Mouse (Mus musculus): Measurements from ENCODE around the gene Dhx15. TPM values are rescaled to one million over a fixed set of nuclear protein-coding genes. Genes with fewer than 3 reads are reported as not detected.

Dhx15 gene
- polyA plus RNA-seq, 1 experiment from 2014 or later, result 39.3 TPM

DNA sequence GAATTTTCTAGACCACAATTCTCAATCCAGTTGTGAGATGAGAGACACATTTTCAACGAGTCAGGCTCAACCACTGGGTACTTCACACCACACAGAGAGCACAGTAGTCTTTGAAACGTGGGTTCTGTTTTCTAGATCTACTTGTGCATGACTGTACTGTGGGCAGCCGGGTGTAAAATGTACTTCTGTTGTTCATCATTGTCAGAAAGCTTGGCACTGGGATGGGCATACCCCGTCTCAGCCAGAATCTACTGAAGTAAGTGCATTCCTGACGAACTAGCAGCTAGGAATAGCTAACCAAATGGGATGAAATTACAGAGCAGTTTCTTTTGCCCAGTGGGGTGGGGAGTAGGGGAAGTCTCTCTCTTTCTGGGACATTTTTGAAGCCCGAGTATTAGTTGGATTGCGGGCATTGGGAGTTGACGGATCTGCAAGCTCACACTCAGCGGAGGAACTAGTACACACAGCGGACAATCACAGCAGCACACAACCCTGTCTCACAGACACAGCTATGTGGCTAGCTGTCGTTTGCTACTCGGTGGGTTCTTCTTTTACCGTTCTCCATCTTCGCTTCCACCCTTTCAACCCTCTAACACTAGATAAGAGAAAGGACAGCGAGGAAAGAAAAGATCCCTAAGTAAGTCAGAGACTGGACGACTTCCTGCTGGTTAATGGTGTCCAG is 54.7 kb downstream of the Dhx15 start:
- H3K4me1 ChIP-seq (ENCODE audit: insufficient read depth), result 0 out of 2 replicates have a peak, but pooled peaks cover 4% of the 10 kb centered on the region
- H3K9me3 ChIP-seq (ENCODE audit: low read length), result no peaks in the 10 kb centered on the region
- no peak for ATAC-seq
- no peak overlapping the region for H3K27ac ChIP-seq (ENCODE audit: low read depth)
- peak; percentile 6 for DNase-seq
- TF ChIP-seq EP300 (IDR thresholded peaks at IDR 0.05; ENCODE audit: low read depth) (no peak), CTCF (IDR thresholded peaks at IDR 0.05; ENCODE audit: low read depth) (no peak)
- 83% methylated on average over 16 of the region's 16 CpGs for WGBS (ENCODE audit: insufficient replicate concordance)
- H3K9ac ChIP-seq (replicated peaks), result no peak overlapping the region
- no peak overlapping the region for H3K4me3 ChIP-seq (ENCODE audit: low read depth, low read length)
- H3K4me2 ChIP-seq (ENCODE audit: low read depth, low read length), result no peak overlapping the region
- no peaks in the 10 kb centered on the region for H3K27me3 ChIP-seq (ENCODE audit: insufficient read depth, low read length)
- peaks cover 4% of the 10 kb centered on the region; the same call in 1 of the 2 replicates for H3K36me3 ChIP-seq (replicated peaks; ENCODE audit: insufficient read depth, low read length)

DNA sequence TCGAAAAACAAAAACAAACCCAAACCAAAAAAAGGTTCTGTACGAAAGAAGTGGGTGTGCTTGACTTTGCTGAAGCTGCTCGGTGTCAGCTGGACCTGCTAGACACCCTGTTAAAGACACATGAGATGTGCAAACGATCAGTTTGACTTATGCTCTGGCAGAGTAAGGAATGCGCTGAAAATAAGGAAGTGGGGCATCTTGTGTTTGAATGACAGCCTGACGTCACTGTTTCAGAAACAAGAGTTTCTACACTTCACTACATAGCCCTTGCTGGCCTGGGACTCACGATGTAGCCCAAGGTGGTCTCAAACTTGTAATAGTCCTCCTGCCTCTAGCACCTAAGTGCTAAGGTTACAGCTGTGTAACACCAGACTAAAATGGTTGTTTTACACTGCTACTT is 57.5 kb downstream of the Dhx15 start:
- H3K4me3 ChIP-seq (ENCODE audit: low read depth, low read length), result no peak overlapping the region
- H3K27me3 ChIP-seq (ENCODE audit: insufficient read depth, low read length), result no peaks in the 10 kb centered on the region
- H3K9me3 ChIP-seq (ENCODE audit: low read length), result no peaks in the 10 kb centered on the region
- WGBS (ENCODE audit: insufficient replicate concordance), result 67% methylated on average over 7 of the region's 7 CpGs
- no peak overlapping the region for H3K4me2 ChIP-seq (ENCODE audit: low read depth, low read length)
- H3K27ac ChIP-seq (ENCODE audit: low read depth), result no peak overlapping the region
- DNase-seq (peak; percentile 6), ATAC-seq (no peak)
- H3K36me3 ChIP-seq (replicated peaks; ENCODE audit: insufficient read depth, low read length), result 0 out of 2 replicates have a peak, but pooled peaks cover under 1% of the 10 kb centered on the region
- no peak overlapping the region for H3K9ac ChIP-seq (replicated peaks)
- H3K4me1 ChIP-seq (ENCODE audit: insufficient read depth), result no peaks in the 10 kb centered on the region
- TF ChIP-seq CTCF (IDR thresholded peaks at IDR 0.05; ENCODE audit: low read depth) (no peak), EP300 (IDR thresholded peaks at IDR 0.05; ENCODE audit: low read depth) (no peak)

DNA sequence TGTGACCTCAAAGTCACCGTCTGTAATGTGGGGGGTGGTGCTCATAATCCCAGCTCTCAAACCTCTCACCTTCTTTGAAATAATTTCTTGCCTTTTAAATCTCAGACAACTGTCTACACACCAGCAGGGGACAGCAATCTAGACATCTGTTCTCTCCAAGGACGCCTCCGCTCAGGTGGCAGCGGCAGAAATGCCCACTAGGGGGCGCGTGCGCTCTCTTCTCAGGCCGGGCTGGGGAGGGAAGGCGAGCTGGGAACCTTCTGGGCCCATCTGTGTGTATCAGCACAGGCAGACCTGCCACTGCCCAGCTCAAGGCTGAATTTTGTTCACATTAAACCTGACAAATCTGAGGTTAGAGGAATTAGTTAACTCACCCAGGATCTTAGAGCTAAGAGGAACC is 58.2 kb downstream of the Dhx15 start:
- no peak overlapping the region for H3K4me2 ChIP-seq (ENCODE audit: low read depth, low read length)
- ATAC-seq (no peak), DNase-seq (peak; percentile 69)
- H3K27ac ChIP-seq (ENCODE audit: low read depth), result no peak overlapping the region
- H3K4me3 ChIP-seq (ENCODE audit: low read depth, low read length), result no peak overlapping the region
- 30% methylated on average over 9 of the region's 9 CpGs for WGBS (ENCODE audit: insufficient replicate concordance)
- H3K9ac ChIP-seq (replicated peaks), result no peak overlapping the region
- H3K4me1 ChIP-seq (ENCODE audit: insufficient read depth), result no peaks in the 10 kb centered on the region
- H3K9me3 ChIP-seq (ENCODE audit: low read length), result no peaks in the 10 kb centered on the region
- no peaks in the 10 kb centered on the region for H3K27me3 ChIP-seq (ENCODE audit: insufficient read depth, low read length)
- no peak for TF ChIP-seq EP300 (IDR thresholded peaks at IDR 0.05; ENCODE audit: low read depth)
- peak; percentile 85 for TF ChIP-seq CTCF (IDR thresholded peaks at IDR 0.05; ENCODE audit: low read depth)
- no peaks in the 10 kb centered on the region for H3K36me3 ChIP-seq (replicated peaks; ENCODE audit: insufficient read depth, low read length)

DNA sequence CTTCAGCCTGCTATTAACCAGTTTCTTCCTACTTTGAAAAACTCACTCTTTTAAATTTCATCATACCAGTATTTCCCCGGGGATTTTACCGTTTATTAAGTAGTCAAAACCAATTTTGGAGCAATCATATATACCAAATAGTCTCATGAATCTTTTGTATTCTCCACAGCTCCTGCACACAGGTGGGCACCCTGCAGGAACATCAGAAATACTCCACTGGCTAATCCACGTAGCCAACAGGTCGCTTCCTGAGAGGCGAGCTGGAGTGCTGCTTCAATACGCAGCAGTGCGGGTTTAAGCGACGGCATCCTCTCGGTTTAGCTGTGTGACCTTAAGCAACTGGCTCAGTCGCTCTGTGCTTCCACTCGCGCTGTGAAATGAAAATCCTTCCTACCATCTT is 58.9 kb downstream of the Dhx15 start:
- Histone ChIP-seq H3K4me3 (ENCODE audit: low read depth, low read length) (no peak overlapping the region), H3K9me3 (ENCODE audit: low read length) (no peaks in the 10 kb centered on the region), H3K9ac (replicated peaks) (no peak overlapping the region), H3K36me3 (replicated peaks; ENCODE audit: insufficient read depth, low read length) (no peaks in the 10 kb centered on the region), H3K27me3 (ENCODE audit: insufficient read depth, low read length) (no peaks in the 10 kb centered on the region), H3K4me1 (ENCODE audit: insufficient read depth) (no peaks in the 10 kb centered on the region), H3K4me2 (ENCODE audit: low read depth, low read length) (no peak overlapping the region), H3K27ac (ENCODE audit: low read depth) (no peak overlapping the region)
- TF ChIP-seq EP300 (IDR thresholded peaks at IDR 0.05; ENCODE audit: low read depth) (no peak), CTCF (IDR thresholded peaks at IDR 0.05; ENCODE audit: low read depth) (no peak)
- ATAC-seq (no peak), DNase-seq (peak; percentile 7)
- WGBS (ENCODE audit: insufficient replicate concordance), result 86% methylated on average over 13 of the region's 13 CpGs

DNA sequence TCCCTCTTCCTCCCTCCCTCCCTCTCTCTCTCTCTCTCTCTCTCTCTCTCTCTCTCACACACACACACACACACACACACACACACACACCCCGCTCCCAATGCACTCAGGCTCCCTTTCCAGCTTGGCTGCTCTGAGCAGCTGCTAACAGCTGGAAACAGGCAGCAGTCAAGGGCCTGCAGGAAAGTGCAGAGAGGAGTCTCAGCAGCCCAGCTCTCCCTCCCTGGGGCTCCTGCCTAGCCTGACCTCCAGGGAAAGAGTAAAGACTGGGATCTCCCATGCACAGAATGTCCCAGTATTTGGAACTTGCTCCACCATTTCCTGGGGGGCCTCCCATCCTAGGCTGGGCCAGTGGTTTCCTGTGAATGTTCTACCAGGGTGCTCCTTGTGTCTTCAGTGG is 59.8 kb downstream of the Dhx15 start:
- DNase-seq, result peak; percentile 11
- TF ChIP-seq EP300 (IDR thresholded peaks at IDR 0.05; ENCODE audit: low read depth) (no peak), CTCF (IDR thresholded peaks at IDR 0.05; ENCODE audit: low read depth) (no peak)

DNA sequence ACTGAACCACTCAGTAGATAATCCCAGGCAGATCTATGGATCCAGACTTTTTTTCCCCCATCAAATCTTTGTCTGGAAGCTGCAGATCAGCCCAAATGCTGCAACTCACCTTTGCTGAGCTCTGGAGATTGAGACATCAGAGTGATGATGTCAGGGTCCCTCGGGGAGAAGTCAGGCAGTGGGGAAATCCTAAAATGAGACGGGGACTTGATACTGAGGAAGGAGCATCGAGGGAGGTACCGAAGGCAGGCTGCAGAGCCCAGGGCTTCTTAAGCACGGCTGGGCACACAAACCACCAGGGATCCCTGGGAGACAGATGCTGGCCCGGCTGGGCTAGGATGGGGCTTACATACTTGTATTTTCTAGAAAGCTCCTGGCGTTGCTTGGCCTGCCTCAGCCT is 64.1 kb downstream of the Dhx15 start:
- no peak overlapping the region for H3K4me3 ChIP-seq (ENCODE audit: low read depth, low read length)
- no peak overlapping the region for H3K9ac ChIP-seq (replicated peaks)
- H3K27ac ChIP-seq (ENCODE audit: low read depth), result no peak overlapping the region
- H3K36me3 ChIP-seq (replicated peaks; ENCODE audit: insufficient read depth, low read length), result no peaks in the 10 kb centered on the region
- WGBS (ENCODE audit: insufficient replicate concordance), result 52% methylated on average over 7 of the region's 7 CpGs
- ATAC-seq (no peak), DNase-seq (peak; percentile 7)
- H3K4me1 ChIP-seq (ENCODE audit: insufficient read depth), result no peaks in the 10 kb centered on the region
- TF ChIP-seq CTCF (IDR thresholded peaks at IDR 0.05; ENCODE audit: low read depth) (no peak), EP300 (IDR thresholded peaks at IDR 0.05; ENCODE audit: low read depth) (no peak)
- H3K9me3 ChIP-seq (ENCODE audit: low read length), result no peaks in the 10 kb centered on the region
- no peaks in the 10 kb centered on the region for H3K27me3 ChIP-seq (ENCODE audit: insufficient read depth, low read length)
- no peak overlapping the region for H3K4me2 ChIP-seq (ENCODE audit: low read depth, low read length)

More for the DNA sequence above, 59.8 kb downstream of the Dhx15 start:
- H3K4me3 ChIP-seq (ENCODE audit: low read depth, low read length), result no peak overlapping the region
- no peaks in the 10 kb centered on the region for H3K9me3 ChIP-seq (ENCODE audit: low read length)
- H3K36me3 ChIP-seq (replicated peaks; ENCODE audit: insufficient read depth, low read length), result no peaks in the 10 kb centered on the region
- ATAC-seq, result no peak
- no peak overlapping the region for H3K9ac ChIP-seq (replicated peaks)
- 64% methylated on average over 1 of the region's 1 CpGs for WGBS (ENCODE audit: insufficient replicate concordance)
- H3K4me2 ChIP-seq (ENCODE audit: low read depth, low read length), result no peak overlapping the region
- no peaks in the 10 kb centered on the region for H3K27me3 ChIP-seq (ENCODE audit: insufficient read depth, low read length)
- H3K27ac ChIP-seq (ENCODE audit: low read depth), result no peak overlapping the region
- no peaks in the 10 kb centered on the region for H3K4me1 ChIP-seq (ENCODE audit: insufficient read depth)

Data from liver, postnatal 0 days (tissue).